Mouse (Mus musculus) heart, adult 2 months (tissue): ENCODE results near the gene Atg5. TPM values are rescaled to one million over a fixed set of nuclear protein-coding genes. Genes with fewer than 3 reads are reported as not detected.

Experiments
- DNase-seq, 2 experiments: peaks; one replicate each; pipeline ENCODE4 v3.0.0; 2021
- H3K27ac ChIP-seq: fragments of 200-600 bp; 2 replicates; pipeline ENCODE4 v1.8.1; 2022
- H3K27me3 ChIP-seq: fragments of 200-500 bp; 2 replicates; pipeline ENCODE4 v1.6.1; 2012; ENCODE audit warnings: mild to moderate bottlenecking, low read length, inconsistent platforms, mixed read lengths; ENCODE audit not compliant: control insufficient read depth, insufficient read depth
- H3K36me3 ChIP-seq: fragments of 200-500 bp; 2 replicates; pipeline ENCODE4 v1.6.1; 2012; ENCODE audit warnings: low read length, inconsistent platforms; ENCODE audit not compliant: control insufficient read depth, insufficient read depth
- H3K4me1 ChIP-seq: fragments of 200-500 bp; 2 replicates; pipeline ENCODE4 v1.6.1; 2011; ENCODE audit warnings: low read length; ENCODE audit not compliant: control insufficient read depth, insufficient read depth
- H3K4me3 ChIP-seq: fragments of 200-600 bp; 2 replicates; pipeline ENCODE4 v1.8.1; 2022
- H3K79me2 ChIP-seq: fragments of 200-500 bp; replicated peaks from 2 replicates; pipeline ENCODE4 v1.6.1; 2012; ENCODE audit warnings: mild to moderate bottlenecking, inconsistent platforms, low read length, moderate library complexity, mixed read lengths; ENCODE audit not compliant: control insufficient read depth, insufficient read depth
- H3K9ac ChIP-seq: fragments of 200-500 bp; 2 replicates; pipeline ENCODE4 v1.6.1; 2012; ENCODE audit warnings: low read depth, mild to moderate bottlenecking, control low read depth, inconsistent platforms, low read length, mixed read lengths
- CTCF ChIP-seq: fragments of 200-600 bp; IDR thresholded peaks from 2 replicates; pipeline ENCODE4 v1.8.1; 2022; ENCODE audit warnings: antibody characterized with exemption, mild to moderate bottlenecking, moderate library complexity
- EP300 ChIP-seq: fragments of 200-500 bp; IDR thresholded peaks from 2 replicates; pipeline ENCODE4 v1.6.1; 2011; ENCODE audit warnings: low read depth, low read length, control low read depth; ENCODE audit not compliant: insufficient read depth
- POLR2A ChIP-seq: fragments of 200-500 bp; IDR thresholded peaks from 2 replicates; pipeline ENCODE4 v1.6.1; 2011; ENCODE audit warnings: mild to moderate bottlenecking, low read depth, low read length, control low read depth; ENCODE audit not compliant: insufficient read depth
- WGBS: fragments of 180-500 bp; shearing (Covaris S2); methylation state at CpG from one replicate; pipeline ENCODE4 v1.1.7; 2018; 5-methylcytosine and 5-hydroxymethylcytosine counted together
- intact Hi-C: fragments of 180-260 bp; cut with DNase I; formaldehyde crosslinking; loops from one replicate; pipeline ENCODE4 v1.15.1; 2025
- polyA plus RNA-seq: library from polyadenylated mRNA; depleted of rRNA; stranded (reverse); fragments of >200 nt; gene quantifications from 2 replicates; pipeline ENCODE4 v1.2.3, GENCODE M21; 2012
- total RNA-seq, 2 experiments: library from RNA; stranded (reverse); gene quantifications; 2 replicates each; pipeline ENCODE4 v1.2.3; 2021

Atg5 gene
- total and polyA plus RNA-seq, 3 experiments = 6.5 to 15.4 (median 15.2) TPM

DNA sequence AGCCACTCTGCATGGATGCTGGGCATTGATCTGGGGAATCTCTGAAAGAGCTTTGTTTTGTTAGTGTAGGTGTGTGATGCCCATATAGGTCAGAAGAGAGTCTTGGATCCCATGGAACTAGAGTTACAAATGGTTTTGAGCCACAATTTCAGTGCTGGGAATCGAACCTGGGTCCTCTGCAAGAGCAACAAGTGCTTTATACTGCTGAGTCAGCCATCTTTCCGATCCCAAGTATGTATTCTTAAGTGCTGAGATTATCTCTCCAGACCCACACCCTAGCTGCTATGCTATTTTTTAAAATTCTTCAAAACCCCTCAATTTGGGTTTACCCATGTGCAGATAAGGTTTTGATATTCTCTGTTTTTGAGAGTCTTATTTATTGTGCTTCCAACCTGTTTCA is 22.7 kb downstream of the Atg5 start:
- Histone ChIP-seq H3K36me3 (no peaks in the 10 kb centered on the region), H3K9ac (no peak overlapping the region), H3K27ac (no peak overlapping the region), H3K27me3 (no peaks in the 10 kb centered on the region), H3K4me1 (no peaks in the 10 kb centered on the region), H3K79me2 (no peaks in the 10 kb centered on the region), H3K4me3 (no peak overlapping the region)
- WGBS = 86% methylated on average over 2 of the region's 2 CpGs
- TF ChIP-seq CTCF (no peak), EP300 (no peak), POLR2A (no peak)
- intact Hi-C loops = loop anchor here (10.0 kb wide), 2 partner anchors 474 to 1084 kb away; no protein-coding TSS in a partner anchor
- DNase-seq = no peak

DNA sequence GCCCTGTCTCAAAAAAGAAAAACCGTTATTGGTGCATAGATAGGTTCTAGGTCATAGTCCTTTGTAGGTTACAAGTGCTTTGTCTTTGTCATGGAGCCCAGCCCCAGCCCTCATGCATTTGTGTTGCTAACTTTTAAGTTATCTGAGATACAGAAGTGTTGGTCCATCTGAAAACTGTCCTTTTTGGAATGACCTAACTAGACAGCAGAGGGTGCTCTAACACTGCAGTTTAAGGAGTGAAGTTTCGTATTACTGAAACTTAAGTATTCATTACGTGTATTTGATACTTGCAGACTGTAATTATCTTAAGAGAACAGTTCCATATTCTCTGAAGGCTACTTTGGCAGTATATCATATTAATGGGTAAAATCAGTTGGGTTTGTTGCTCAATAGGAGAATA is 24.0 kb downstream of the Atg5 start:
- no peak for DNase-seq
- Histone ChIP-seq H3K4me3 (no peak overlapping the region), H3K27me3 (no peaks in the 10 kb centered on the region), H3K9ac (no peak overlapping the region), H3K36me3 (no peaks in the 10 kb centered on the region), H3K4me1 (no peaks in the 10 kb centered on the region), H3K27ac (no peak overlapping the region), H3K79me2 (no peaks in the 10 kb centered on the region)
- WGBS = 36% methylated on average over 3 of the region's 3 CpGs
- TF ChIP-seq EP300 (no peak), POLR2A (no peak), CTCF (peak; percentile 86)
- intact Hi-C loops = loop anchor here (1.0 to 10.0 kb wide), 5 partner anchors 163 to 1083 kb away; no protein-coding TSS in a partner anchor

DNA sequence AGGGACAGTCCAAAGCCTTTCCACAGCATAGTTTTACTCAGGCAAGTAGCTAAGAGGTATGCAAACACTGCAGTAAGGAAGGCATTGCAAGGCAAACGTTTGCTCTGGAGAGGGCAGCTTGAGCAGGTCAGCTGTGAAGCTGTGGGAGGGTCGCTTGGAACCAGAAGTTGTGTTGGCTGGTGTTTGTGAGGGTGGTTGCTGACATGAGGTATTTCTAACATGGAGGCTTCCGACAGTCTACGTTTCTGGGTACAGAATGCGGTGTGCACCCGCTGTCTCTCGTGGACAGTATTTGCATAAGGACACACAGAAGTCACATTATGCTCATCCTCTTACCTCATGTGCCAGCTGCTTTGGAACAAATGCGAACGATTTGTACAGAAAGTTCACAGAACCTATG is 31.0 kb downstream of the Atg5 start:
- Histone ChIP-seq H3K36me3 (no peaks in the 10 kb centered on the region), H3K27ac (no peak overlapping the region), H3K79me2 (no peaks in the 10 kb centered on the region), H3K27me3 (no peaks in the 10 kb centered on the region), H3K9ac (no peak overlapping the region), H3K4me3 (no peak overlapping the region), H3K4me1 (no peaks in the 10 kb centered on the region)
- intact Hi-C loops = loop anchor here (10.0 kb wide), 2 partner anchors 466 to 1076 kb away; no protein-coding TSS in a partner anchor
- DNase-seq = no peak
- WGBS = 87% methylated on average over 9 of the region's 9 CpGs
- TF ChIP-seq POLR2A (no peak), CTCF (no peak)

DNA sequence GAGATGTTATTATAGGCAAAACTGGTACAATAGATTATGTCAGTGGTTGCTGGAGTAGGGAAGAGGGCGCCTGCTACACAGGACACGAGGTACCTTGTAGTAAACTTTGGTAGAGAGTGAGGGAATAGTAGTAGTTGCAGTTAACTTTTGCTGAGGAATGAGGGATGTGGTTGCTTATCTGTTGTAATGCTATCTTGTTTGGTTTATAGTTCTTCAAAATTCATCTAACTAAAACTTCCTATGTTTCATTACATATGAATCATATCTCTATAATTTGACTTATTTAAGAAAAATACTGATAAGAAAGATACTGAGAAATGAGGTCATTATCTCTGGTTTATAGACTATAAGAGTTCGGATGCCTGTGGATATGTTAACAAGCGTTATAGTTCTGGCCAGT is 31.9 kb downstream of the Atg5 start:
- no peaks in the 10 kb centered on the region for H3K36me3 ChIP-seq
- no peak overlapping the region for H3K4me3 ChIP-seq
- H3K9ac ChIP-seq = no peak overlapping the region
- TF ChIP-seq EP300 (no peak), CTCF (no peak), POLR2A (no peak)
- no peaks in the 10 kb centered on the region for H3K27me3 ChIP-seq
- 85% methylated on average over 4 of the region's 4 CpGs for WGBS
- no peaks in the 10 kb centered on the region for H3K4me1 ChIP-seq
- no peak for DNase-seq
- H3K27ac ChIP-seq = no peak overlapping the region
- no peaks in the 10 kb centered on the region for H3K79me2 ChIP-seq
- intact Hi-C loops = no loop called here

DNA sequence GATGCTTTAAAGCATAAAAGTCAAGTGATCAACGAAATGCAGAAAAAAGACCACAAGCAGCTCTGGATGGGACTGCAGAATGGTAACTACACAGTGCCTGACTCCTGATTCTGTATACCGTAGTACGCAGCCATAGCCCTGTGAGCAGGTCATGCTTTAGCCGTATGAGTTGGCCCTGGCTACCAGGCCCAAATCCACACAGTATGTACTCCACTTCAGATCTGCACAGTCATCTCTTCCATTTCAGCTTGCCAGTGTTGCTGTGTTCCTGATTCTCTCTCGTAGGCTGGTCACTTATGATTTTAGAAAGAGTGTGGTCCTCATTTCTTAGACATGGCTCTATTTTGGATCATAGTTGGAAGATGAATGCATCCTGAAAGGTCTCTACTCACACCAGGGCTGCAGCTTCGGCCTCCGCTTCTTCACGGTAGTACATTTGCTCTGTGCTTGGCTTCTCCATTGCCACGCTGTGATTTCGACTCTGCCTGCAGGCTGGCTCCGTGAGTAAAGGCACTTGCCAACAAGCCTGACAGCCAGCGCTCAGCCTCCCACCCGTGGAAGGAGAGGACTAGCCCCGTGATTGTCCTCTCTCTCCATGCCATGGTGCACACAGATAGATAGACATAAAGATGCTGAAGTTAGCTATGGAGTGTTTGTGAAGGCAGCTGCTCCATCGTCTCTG is 35.6 kb downstream of the Atg5 start:
- intact Hi-C loops = no loop called here
- H3K36me3 ChIP-seq = no peaks in the 10 kb centered on the region
- H3K79me2 ChIP-seq = no peaks in the 10 kb centered on the region
- TF ChIP-seq CTCF (no peak), EP300 (no peak), POLR2A (no peak)
- H3K9ac ChIP-seq = no peak overlapping the region
- WGBS = 89% methylated on average over 15 of the region's 15 CpGs
- no peaks in the 10 kb centered on the region for H3K27me3 ChIP-seq
- no peak for DNase-seq
- no peaks in the 10 kb centered on the region; the same call in 1 of the 2 replicates for H3K4me1 ChIP-seq
- H3K4me3 ChIP-seq = no peak overlapping the region
- H3K27ac ChIP-seq = no peak overlapping the region

DNA sequence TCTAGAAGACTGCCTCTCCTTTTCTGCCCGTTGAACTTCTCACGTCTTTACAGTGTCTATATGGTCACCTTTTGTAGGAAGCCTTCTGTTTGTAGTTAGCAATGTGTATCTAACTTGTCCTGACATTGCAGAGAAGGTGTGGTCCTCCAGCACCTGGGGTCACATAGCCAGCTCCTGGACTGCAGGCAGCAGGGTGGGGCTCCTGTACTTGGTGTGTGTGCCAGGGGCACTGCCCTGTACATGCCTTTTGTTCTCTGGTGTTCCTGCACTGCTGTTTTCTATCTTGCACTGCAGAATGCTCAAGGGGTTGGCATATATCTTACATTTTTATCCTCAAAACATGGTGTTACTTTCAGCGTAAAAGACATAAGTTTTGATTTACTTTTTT is 36.2 kb downstream of the Atg5 start:
- TF ChIP-seq CTCF = no peak
- no peak for TF ChIP-seq EP300
- no peak for TF ChIP-seq POLR2A
- intact Hi-C loops = no loop called here
- H3K27ac ChIP-seq = no peak overlapping the region
- no peaks in the 10 kb centered on the region; the same call in 1 of the 2 replicates for H3K4me1 ChIP-seq
- no peaks in the 10 kb centered on the region for H3K27me3 ChIP-seq
- no peak overlapping the region for H3K4me3 ChIP-seq
- WGBS = 96% methylated on average over 3 of the region's 3 CpGs
- no peaks in the 10 kb centered on the region for H3K79me2 ChIP-seq
- H3K36me3 ChIP-seq = no peaks in the 10 kb centered on the region
- no peak for DNase-seq
- no peak overlapping the region for H3K9ac ChIP-seq
